In genomic region chr7:142497775-142498174, GRCm38 (mm10) we compare ENCODE assay signal across 8 mouse cellular contexts. TPM values are rescaled to one million over a fixed set of nuclear protein-coding genes. Genes with fewer than 3 reads are reported as not detected.
DNase-seq lines count a peak whose midpoint lies in the region; ATAC-seq and TF ChIP-seq lines count a peak whose summit lies in the region.
"Had no signal": no experiment of that assay in that cellular context is flagged by ENCODE, and none has a peak within 500 bp of the region (broad histone marks: within the 10 kb centered on the region; RNA-seq: fewer than 3 reads in every experiment).

No protein-coding gene starts in this region.

- WGBS in lung, postnatal 0 days: 86% methylated on average over 2 of the region's 2 CpGs
- 92% methylated on average over 2 of the region's 2 CpGs for whole genome bisulfite sequencing in neural tube, embryonic 15.5 days

- no peak overlapping the region for H3K9ac ChIP-seq in MEL (ENCODE audit: control insufficient read depth, low read depth, low read length, poor library complexity, severe bottlenecking)
- H3K9ac ChIP-seq in lung, postnatal 0 days (replicated peaks; ENCODE audit: low read depth): no peak overlapping the region
- no peak overlapping the region for H3K9ac ChIP-seq in neural tube, embryonic 15.5 days (replicated peaks)
- H3K9ac ChIP-seq: midbrain, embryonic 12.5 days had no signal

- DNase-seq in left cerebral cortex, adult 11 months (ENCODE audit: low spot score): peak; percentile 21
- no peak for DNase-seq in left cerebral cortex, adult 8-10 months (ENCODE audit: low spot score in 2 of 2)
- peak; percentile 4 for DNase-seq in MEL (ENCODE audit: low read depth, low spot score)
- DNase-seq in lung, postnatal 0 days (ENCODE audit: low spot score): peak; percentile 54
- no peak for DNase-seq in layer of hippocampus, adult 9-10 months (ENCODE audit: low spot score)

- peak; percentile 43 for TF ChIP-seq RAD21 in MEL (IDR thresholded peaks at IDR 0.05; ENCODE audit: low read depth, low read length)

- H3K27me3 ChIP-seq in MEL (ENCODE audit: control insufficient read depth in 1 of 2, insufficient read depth in 2 of 2, low read length in 2 of 2): no peaks in the 10 kb centered on the region; a peak in 1 of 4 replicates
- no peaks in the 10 kb centered on the region for H3K27me3 ChIP-seq in lung, postnatal 0 days (replicated peaks; ENCODE audit: insufficient read depth, low read length)
- H3K27me3 ChIP-seq in neural tube, embryonic 15.5 days (replicated peaks): 0 out of 2 replicates have a peak, but pooled peaks cover 2% of the 10 kb centered on the region
- H3K27me3 ChIP-seq: midbrain, embryonic 12.5 days had no signal

- ATAC-seq in lung, postnatal 0 days: peak; percentile 67
- ATAC-seq in neural tube, embryonic 15.5 days (ENCODE audit: low FRiP score): no peak

- H3K4me2 ChIP-seq in lung, postnatal 0 days (replicated peaks; ENCODE audit: low read depth, low read length): no peak overlapping the region
- H3K4me2 ChIP-seq in neural tube, embryonic 15.5 days: no peak overlapping the region
- H3K4me2 ChIP-seq: midbrain, embryonic 12.5 days had no signal

- TF ChIP-seq CTCF in MEL (IDR thresholded peaks at IDR 0.05 in 2 of 3, conservative IDR thresholded peaks at IDR 0.05 in 1 of 3; ENCODE audit: control insufficient read depth in 1 of 3, insufficient read depth in 1 of 3, low read depth in 2 of 3, low read length in 3 of 3, poor library complexity in 1 of 3, severe bottlenecking in 1 of 3): peak in 2 of 3 experiments; percentile 32 to 48; a peak in 4 of 6 replicates
- TF ChIP-seq CTCF in cortical plate, adult 2 months (IDR thresholded peaks at IDR 0.05; ENCODE audit: extremely low read depth, insufficient read depth, low read length): peak; percentile 55; the same call in 1 of the 2 replicates
- TF ChIP-seq CTCF in lung, postnatal 0 days (IDR thresholded peaks at IDR 0.05): peak; percentile 76

- H3K27ac ChIP-seq in MEL (ENCODE audit: control insufficient read depth, low read depth, low read length): no peak overlapping the region
- no peak overlapping the region for H3K27ac ChIP-seq in cortical plate, adult 2 months (ENCODE audit: insufficient read depth, low read length)
- no peak overlapping the region for H3K27ac ChIP-seq in lung, postnatal 0 days (ENCODE audit: low read length)
- no peak overlapping the region for H3K27ac ChIP-seq in neural tube, embryonic 15.5 days (replicated peaks)
- H3K27ac ChIP-seq: midbrain, embryonic 12.5 days had no signal

- no peaks in the 10 kb centered on the region for H3K9me3 ChIP-seq in MEL (replicated peaks; ENCODE audit: insufficient read depth, low read length)
- no peaks in the 10 kb centered on the region for H3K9me3 ChIP-seq in lung, postnatal 0 days (ENCODE audit: low read length)
- no peaks in the 10 kb centered on the region for H3K9me3 ChIP-seq in neural tube, embryonic 15.5 days (replicated peaks)
- H3K9me3 ChIP-seq: midbrain, embryonic 12.5 days had no signal

- H3K4me3 ChIP-seq in MEL (ENCODE audit: control insufficient read depth in 1 of 2, insufficient read depth in 1 of 2, low read depth in 2 of 2, low read length in 2 of 2): no peak overlapping the region
- no peak overlapping the region for H3K4me3 ChIP-seq in cortical plate, adult 2 months (ENCODE audit: insufficient read depth, low read length)
- no peak overlapping the region for H3K4me3 ChIP-seq in lung, postnatal 0 days (ENCODE audit: low read depth, low read length)
- no peak overlapping the region for H3K4me3 ChIP-seq in neural tube, embryonic 15.5 days (replicated peaks)
- H3K4me3 ChIP-seq: midbrain, embryonic 12.5 days had no signal

- TF ChIP-seq EP300 in MEL (IDR thresholded peaks at IDR 0.05; ENCODE audit: low read depth in 1 of 2, low read length in 2 of 2): no peak
- TF ChIP-seq EP300 in lung, postnatal 0 days (IDR thresholded peaks at IDR 0.05): no peak

- no peak for TF ChIP-seq POLR2A in MEL (IDR thresholded peaks at IDR 0.05; ENCODE audit: control insufficient read depth in 1 of 2, insufficient read depth in 1 of 2, low read depth in 1 of 2, low read length in 2 of 2, poor library complexity in 1 of 2)
- no peak for TF ChIP-seq POLR2A in cortical plate, adult 2 months (IDR thresholded peaks at IDR 0.05; ENCODE audit: extremely low read depth, insufficient read depth, low read length)

- no peaks in the 10 kb centered on the region for H3K79me2 ChIP-seq in MEL (ENCODE audit: control insufficient read depth, insufficient read depth, low read length, poor library complexity)

- H3K4me1 ChIP-seq in MEL (ENCODE audit: control insufficient read depth in 1 of 2, insufficient read depth in 2 of 2, low read length in 2 of 2): no peaks in the 10 kb centered on the region
- no peaks in the 10 kb centered on the region for H3K4me1 ChIP-seq in cortical plate, adult 2 months (ENCODE audit: control insufficient read depth, insufficient read depth, low read length)
- no peaks in the 10 kb centered on the region for H3K4me1 ChIP-seq in lung, postnatal 0 days (ENCODE audit: insufficient read depth, low read depth, low read length)
- H3K4me1 ChIP-seq in neural tube, embryonic 15.5 days: no peaks in the 10 kb centered on the region
- H3K4me1 ChIP-seq: midbrain, embryonic 12.5 days had no signal

- no peaks in the 10 kb centered on the region for H3K36me3 ChIP-seq in MEL (ENCODE audit: control insufficient read depth in 1 of 2, insufficient read depth in 2 of 2, low read length in 2 of 2)
- no peaks in the 10 kb centered on the region for H3K36me3 ChIP-seq in lung, postnatal 0 days (ENCODE audit: insufficient read depth, low read length)
- H3K36me3 ChIP-seq in neural tube, embryonic 15.5 days: no peaks in the 10 kb centered on the region
- H3K36me3 ChIP-seq: midbrain, embryonic 12.5 days had no signal

TF ChIP-seq in MEL, 35 proteins besides CTCF, POLR2A, EP300 and RAD21:
- TF ChIP-seq TCF12 (IDR thresholded peaks at IDR 0.05; ENCODE audit: low read depth, low read length) (no peak), ZMIZ1 (IDR thresholded peaks at IDR 0.05; ENCODE audit: low read depth, low read length) (no peak), SMC3 (IDR thresholded peaks at IDR 0.05; ENCODE audit: low read depth, low read length) (peak; percentile 47), ZKSCAN1 (IDR thresholded peaks at IDR 0.05; ENCODE audit: low read depth, low read length) (no peak), TBP (IDR thresholded peaks at IDR 0.05; ENCODE audit: low read depth, low read length) (no peak), POLR2AphosphoS2 (IDR thresholded peaks at IDR 0.05; ENCODE audit: low read length) (no peak), ZC3H11A (IDR thresholded peaks at IDR 0.05; ENCODE audit: low read depth, low read length) (peak; percentile 29; the same call in 1 of the 2 replicates)
TF ChIP-seq in MEL: peak in this region for 2.

RNA-seq across cellular contexts. Expression of gene Tnnt3, which starts 0.9 kb away (rescaled TPM):
- total RNA-seq in left cerebral cortex, adult 8-10 months (2022): 10 to 100 TPM in 1 of 4 experiments, 1 to 10 TPM in 2, under 1 TPM in 1; 0.88 to 14.3 (median 6.5) TPM
- total RNA-seq in MEL (2012; rRNA removed): not detected in 2 replicates
- polyA plus RNA-seq in MEL (2012; ENCODE audit: insufficient read depth in 1 of 2, insufficient read length in 2 of 2, low read depth in 1 of 2, low replicate concordance in 2 of 2, missing spikeins in 1 of 2): not detected
- polyA plus RNA-seq in cortical plate, adult 2 months (2012; rRNA removed): 0.19 and 0.40 TPM in 2 replicates
- polyA plus RNA-seq in lung, postnatal 0 days (2015; fragmentation: Nextera tagmentation; extraction: Ambion mirVana): 1.5 and 2.2 TPM in 2 replicates
- 14.9 and 26.9 TPM in 2 replicates for polyA plus RNA-seq in neural tube, embryonic 15.5 days (2015; fragmentation: Nextera tagmentation; extraction: Ambion mirVana)

RNA-seq across cellular contexts. Expression of gene Mrpl23, which starts 34.7 kb away (rescaled TPM):
- total RNA-seq in left cerebral cortex, adult 8-10 months (2022): 1 to 10 TPM; 3.4 to 8.4 (median 7.0) TPM
- 48.2 and 57.6 TPM in 2 replicates for total RNA-seq in MEL (2012; rRNA removed)
- 10 to 100 TPM in 1 of 2 experiments, not detected in 1; 11.4 TPM for polyA plus RNA-seq in MEL (2012; ENCODE audit: insufficient read depth in 1 of 2, insufficient read length in 2 of 2, low read depth in 1 of 2, low replicate concordance in 2 of 2, missing spikeins in 1 of 2)
- polyA plus RNA-seq in cortical plate, adult 2 months (2012; rRNA removed): 69.3 and 74.0 TPM in 2 replicates
- polyA plus RNA-seq in lung, postnatal 0 days (2015; fragmentation: Nextera tagmentation; extraction: Ambion mirVana): 15.2 and 15.7 TPM in 2 replicates
- polyA plus RNA-seq in neural tube, embryonic 15.5 days (2015; fragmentation: Nextera tagmentation; extraction: Ambion mirVana): 21.0 and 27.9 TPM in 2 replicates

RNA-seq across cellular contexts. Expression of gene Lsp1, which starts 37.2 kb away (rescaled TPM):
- 10 to 100 TPM; 10.8 to 18.8 (median 13.9) TPM for total RNA-seq in left cerebral cortex, adult 8-10 months (2022)
- total RNA-seq in MEL (2012; rRNA removed): not detected in 2 replicates
- not detected for polyA plus RNA-seq in MEL (2012; ENCODE audit: insufficient read depth in 1 of 2, insufficient read length in 2 of 2, low read depth in 1 of 2, low replicate concordance in 2 of 2, missing spikeins in 1 of 2)
- 10.2 and 12.2 TPM in 2 replicates for polyA plus RNA-seq in cortical plate, adult 2 months (2012; rRNA removed)
- 90.8 and 92.3 TPM in 2 replicates for polyA plus RNA-seq in lung, postnatal 0 days (2015; fragmentation: Nextera tagmentation; extraction: Ambion mirVana)
- 6.9 and 58.6 TPM in 2 replicates for polyA plus RNA-seq in neural tube, embryonic 15.5 days (2015; fragmentation: Nextera tagmentation; extraction: Ambion mirVana)

RNA-seq across cellular contexts. Expression of gene Tnni2, which starts 56.2 kb away (rescaled TPM):
- 1 to 10 TPM; 1.9 to 9.6 (median 5.2) TPM for total RNA-seq in left cerebral cortex, adult 8-10 months (2022)
- total RNA-seq in MEL (2012; rRNA removed): not detected in 2 replicates
- polyA plus RNA-seq in MEL (2012; ENCODE audit: insufficient read depth in 1 of 2, insufficient read length in 2 of 2, low read depth in 1 of 2, low replicate concordance in 2 of 2, missing spikeins in 1 of 2): under 1 TPM in 1 of 2 experiments, not detected in 1; 0.84 TPM
- polyA plus RNA-seq in cortical plate, adult 2 months (2012; rRNA removed): 0.86 and 1.4 TPM in 2 replicates
- polyA plus RNA-seq in lung, postnatal 0 days (2015; fragmentation: Nextera tagmentation; extraction: Ambion mirVana): 1.9 and 2.1 TPM in 2 replicates
- 16.4 and 24.8 TPM in 2 replicates for polyA plus RNA-seq in neural tube, embryonic 15.5 days (2015; fragmentation: Nextera tagmentation; extraction: Ambion mirVana)

Comparison
In these comparisons a context has a peak if more than half of its experiments do, and no peak if none do; other contexts are left out.
1. DNase-seq: peak in left cerebral cortex, adult 11 months (single experiment), MEL (single experiment) and lung, postnatal 0 days (single experiment); none in left cerebral cortex, adult 8-10 months (0 of 2) and layer of hippocampus, adult 9-10 months (single experiment).
2. Peak in every context shown above with its lines, with median percentiles within 50 percentile points of each other: CTCF ChIP-seq.